Mouse (Mus musculus) intestine, postnatal 0 days (tissue): ENCODE data around the gene Gpr55. TPM values are rescaled to one million over a fixed set of nuclear protein-coding genes. Genes with fewer than 3 reads are reported as not detected.

Source experiments
- ATAC-seq: fragments of 200-750 bp; cut with Nextera tagmentation; 2 replicates; pipeline ENCODE4 v1.8.0; 2017; ENCODE audit warnings: mild to moderate bottlenecking, moderate TSS enrichment, moderate library complexity
- H3K27ac ChIP-seq: fragments of 300-500 bp; sonication (generic); 2 replicates; pipeline ENCODE4 v1.5.1; 2014; ENCODE audit warnings: mild to moderate bottlenecking, low read depth, low read length, moderate library complexity
- H3K27me3 ChIP-seq: fragments of 300-500 bp; sonication (generic); replicated peaks from 2 replicates; pipeline ENCODE4 v1.6.1; 2014; ENCODE audit warnings: low read length, mixed read lengths; ENCODE audit not compliant: control insufficient read depth, insufficient read depth
- H3K36me3 ChIP-seq: fragments of 300-500 bp; sonication (generic); 2 replicates; pipeline ENCODE4 v1.6.1; 2014; ENCODE audit warnings: mild to moderate bottlenecking, moderate library complexity; ENCODE audit not compliant: control insufficient read depth, insufficient read depth
- H3K4me1 ChIP-seq: fragments of 300-500 bp; sonication (generic); replicated peaks from 2 replicates; pipeline ENCODE4 v1.6.1; 2014; ENCODE audit warnings: antibody characterized with exemption, low read length, mixed read lengths; ENCODE audit not compliant: control insufficient read depth, insufficient read depth
- H3K4me2 ChIP-seq: fragments of 300-500 bp; sonication (generic); replicated peaks from 2 replicates; pipeline ENCODE4 v1.6.1; 2014; ENCODE audit warnings: low read depth, mild to moderate bottlenecking, moderate library complexity
- H3K4me3 ChIP-seq: fragments of 300-500 bp; sonication (generic); 2 replicates; pipeline ENCODE4 v1.5.1; 2014; ENCODE audit warnings: low read depth, low read length
- H3K9ac ChIP-seq: fragments of 300-500 bp; sonication (generic); 2 replicates; pipeline ENCODE4 v1.6.1; 2014; ENCODE audit warnings: mild to moderate bottlenecking, low read depth, low read length
- H3K9me3 ChIP-seq: fragments of 300-500 bp; sonication (generic); 2 replicates; pipeline ENCODE4 v1.6.1; 2016; ENCODE audit warnings: mixed run types; ENCODE audit not compliant: control insufficient read depth
- CTCF ChIP-seq: sonication (generic); IDR thresholded peaks from 2 replicates; pipeline ENCODE4 v1.5.1; 2016; ENCODE audit warnings: low read depth, mild to moderate bottlenecking, control low read depth, antibody characterized with exemption, moderate library complexity
- WGBS: fragments of 180-500 bp; shearing (Covaris S2); extraction: QIAGEN DNeasy Blood & Tissue Kit; methylation state at CpG from one replicate; pipeline ENCODE4 v1.1.7; 2014; 5-methylcytosine and 5-hydroxymethylcytosine counted together
- polyA plus RNA-seq: library from polyadenylated mRNA; unstranded; fragments of >200 nt; fragmentation: Nextera tagmentation; extraction: Ambion mirVana; gene quantifications from 2 replicates; pipeline ENCODE4 v1.2.1, GENCODE M21; 2015

Gene Gpr55
- polyA plus RNA-seq, 1 experiment from 2014 or later: 0.30 TPM

DNA sequence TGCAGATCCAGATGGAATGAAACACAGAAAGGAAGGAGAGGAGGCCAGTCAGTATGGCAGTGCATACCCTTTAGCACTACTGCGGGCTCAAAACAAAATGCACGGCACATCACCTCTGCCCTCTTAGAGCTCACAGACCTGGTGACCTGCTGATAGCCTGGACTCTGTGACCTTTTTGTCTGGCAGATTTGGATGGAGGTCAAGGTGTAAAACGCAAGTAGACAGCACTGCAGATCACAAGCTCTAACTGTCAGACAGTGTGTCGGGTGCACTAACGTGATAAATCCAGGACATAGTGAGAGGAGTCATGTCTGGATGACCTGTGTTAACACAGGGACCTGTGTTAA is 38.0 kb downstream of the Gpr55 start:
- no peak for TF ChIP-seq CTCF
- ATAC-seq: no peak
- Histone ChIP-seq H3K4me1 (no peaks in the 10 kb centered on the region), H3K27ac (no peak overlapping the region), H3K4me2 (no peak overlapping the region), H3K9ac (no peak overlapping the region), H3K27me3 (no peaks in the 10 kb centered on the region), H3K36me3 (no peaks in the 10 kb centered on the region), H3K9me3 (no peaks in the 10 kb centered on the region), H3K4me3 (no peak overlapping the region)
- WGBS: 69% methylated on average over 5 of the region's 5 CpGs

GRCm38 (mm10) chr1:85922127-85922864 is 38.5 kb downstream of the Gpr55 start:
- Histone ChIP-seq H3K27me3 (no peaks in the 10 kb centered on the region), H3K9me3 (no peaks in the 10 kb centered on the region), H3K9ac (no peak overlapping the region), H3K27ac (no peak overlapping the region), H3K4me1 (no peaks in the 10 kb centered on the region), H3K36me3 (no peaks in the 10 kb centered on the region), H3K4me3 (no peak overlapping the region), H3K4me2 (no peak overlapping the region)
- no peak for TF ChIP-seq CTCF
- ATAC-seq: no peak
- 62% methylated on average over 7 of the region's 7 CpGs for WGBS

GRCm38 (mm10) chr1:85921725-85922124 is 39.1 kb downstream of the Gpr55 start:
- Histone ChIP-seq H3K27ac (no peak overlapping the region), H3K36me3 (no peaks in the 10 kb centered on the region), H3K27me3 (no peaks in the 10 kb centered on the region), H3K4me2 (no peak overlapping the region), H3K4me1 (no peaks in the 10 kb centered on the region), H3K4me3 (no peak overlapping the region), H3K9me3 (no peaks in the 10 kb centered on the region), H3K9ac (no peak overlapping the region)
- WGBS: 74% methylated on average over 7 of the region's 7 CpGs
- no peak for ATAC-seq
- TF ChIP-seq CTCF: no peak

DNA sequence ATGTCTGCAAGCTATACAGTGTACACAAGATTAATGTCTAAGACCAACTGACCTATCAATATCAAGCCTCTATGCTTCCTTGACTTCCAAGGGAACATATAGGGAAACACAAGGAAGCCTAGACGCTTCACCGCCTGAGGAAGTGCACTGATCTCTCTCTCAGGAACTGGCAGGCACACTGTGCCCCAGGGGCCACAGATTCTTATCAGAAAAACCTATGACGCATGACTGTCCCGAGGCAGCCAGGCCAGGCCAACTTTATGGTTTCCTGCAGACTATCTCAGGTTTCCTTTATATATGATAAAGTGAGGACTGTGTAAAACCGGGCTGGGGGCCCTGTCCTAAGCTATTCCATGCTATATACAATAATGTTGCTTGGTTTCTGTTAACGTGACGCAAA is 41.2 kb downstream of the Gpr55 start:
- no peaks in the 10 kb centered on the region for H3K27me3 ChIP-seq
- H3K4me1 ChIP-seq: no peaks in the 10 kb centered on the region
- ATAC-seq: peak; percentile 31; the same call in 1 of the 2 replicates
- H3K9me3 ChIP-seq: no peaks in the 10 kb centered on the region
- 45% methylated on average over 7 of the region's 7 CpGs for WGBS
- no peak overlapping the region for H3K27ac ChIP-seq
- H3K4me2 ChIP-seq: no peak overlapping the region
- H3K9ac ChIP-seq: no peak overlapping the region
- H3K4me3 ChIP-seq: no peak overlapping the region
- H3K36me3 ChIP-seq: no peaks in the 10 kb centered on the region
- TF ChIP-seq CTCF: no peak

- H3K4me2 ChIP-seq: no peak overlapping the region
- no peaks in the 10 kb centered on the region for H3K9me3 ChIP-seq
- no peak overlapping the region for H3K4me3 ChIP-seq
- TF ChIP-seq CTCF: no peak
- no peak for ATAC-seq
- H3K27ac ChIP-seq: no peak overlapping the region
- no peak overlapping the region for H3K9ac ChIP-seq
- H3K4me1 ChIP-seq: no peaks in the 10 kb centered on the region
- H3K36me3 ChIP-seq: no peaks in the 10 kb centered on the region
- no peaks in the 10 kb centered on the region for H3K27me3 ChIP-seq
- WGBS: 71% methylated on average over 4 of the region's 4 CpGs
Measured at GRCm38 (mm10) chr1:85916830-85917450, 43.9 kb downstream of the Gpr55 start.

DNA sequence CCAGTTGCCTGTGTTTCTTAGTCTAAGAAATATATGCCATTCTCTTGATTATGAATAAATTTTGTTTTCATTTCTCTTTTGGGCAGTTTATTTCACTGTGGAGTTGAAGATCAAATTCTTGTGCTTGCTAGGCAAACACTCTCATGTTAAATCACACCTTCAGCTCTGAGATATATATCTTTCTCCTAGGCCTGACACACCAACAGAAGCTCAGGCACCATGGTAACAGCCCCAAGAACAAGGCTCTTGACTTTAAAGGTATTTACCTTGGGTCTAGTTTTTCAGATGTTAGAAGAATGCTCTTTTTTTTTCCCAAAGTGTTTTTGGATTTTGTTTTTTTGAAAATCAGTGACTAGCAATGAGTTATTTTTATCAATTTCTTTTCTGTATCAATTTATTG is 44.9 kb downstream of the Gpr55 start:
- H3K27ac ChIP-seq: no peak overlapping the region
- no peaks in the 10 kb centered on the region for H3K4me1 ChIP-seq
- no peak for ATAC-seq
- no peaks in the 10 kb centered on the region for H3K36me3 ChIP-seq
- H3K4me3 ChIP-seq: no peak overlapping the region
- H3K9ac ChIP-seq: no peak overlapping the region
- H3K27me3 ChIP-seq: no peaks in the 10 kb centered on the region
- no peak for TF ChIP-seq CTCF
- H3K9me3 ChIP-seq: no peaks in the 10 kb centered on the region
- no peak overlapping the region for H3K4me2 ChIP-seq
